Mouse (Mus musculus): Measurements from ENCODE around the gene Evc.

Gene Evc

DNA sequence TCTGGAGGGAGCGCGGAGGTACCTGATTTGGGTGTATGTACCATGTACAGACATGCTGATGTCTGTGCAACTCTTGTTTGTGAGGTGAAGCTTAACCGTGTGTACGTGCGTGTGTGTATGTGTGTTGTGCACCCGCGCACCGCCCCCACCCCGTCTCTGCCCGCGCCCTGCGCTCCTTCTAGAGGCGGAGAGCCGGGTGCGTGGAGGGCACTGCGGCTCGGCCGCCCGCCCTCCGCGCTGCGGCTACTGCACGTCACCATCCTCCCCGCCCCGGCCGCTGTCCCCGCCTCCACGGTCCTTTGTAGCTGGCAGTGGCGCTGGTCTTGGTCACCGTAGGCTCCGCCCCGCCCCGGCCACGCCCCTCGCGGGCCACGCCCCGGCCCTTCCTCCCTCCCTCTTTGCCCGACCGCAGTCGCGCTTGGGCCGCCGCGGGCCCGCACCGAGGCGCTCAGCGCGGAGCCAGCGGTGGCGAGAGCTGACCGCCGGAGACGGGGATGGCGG is 95.0 kb downstream of the Evc start, which contains the start of gene Crmp1:
TSS of gene Crmp1 (plus strand) at position 290 of the 501 bp plus-strand sequence.
- no peak for DNase-seq (ENCODE audit: low spot score in 2 of 2)

- no peak for DNase-seq (ENCODE audit: low spot score in 2 of 2)
These were observed 95.5 kb downstream of the Evc start for GRCm38 (mm10) chr5:37241224-37241623.

DNA sequence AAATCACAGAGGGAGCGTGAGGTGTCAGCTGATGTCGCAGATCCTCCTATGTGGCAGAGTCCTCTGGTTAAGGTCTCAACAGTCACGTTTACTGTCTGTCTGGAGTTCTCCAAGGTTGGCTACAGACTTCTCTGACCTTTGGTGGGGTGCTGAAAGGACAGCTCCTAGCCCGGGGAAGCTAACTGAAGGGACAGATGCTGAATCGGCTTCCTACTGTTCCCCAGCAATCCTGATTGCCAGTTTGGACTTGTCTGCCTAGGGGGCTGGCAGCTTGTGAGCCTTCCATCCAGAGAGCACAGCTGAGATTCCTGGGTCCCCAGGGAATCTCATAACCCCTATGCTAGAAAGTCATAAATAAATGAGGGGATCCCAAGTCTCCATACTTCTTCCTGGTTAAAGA is 96.1 kb downstream of the Evc start:
- DNase-seq (ENCODE audit: low spot score in 2 of 2), result no peak

All from urinary bladder, postnatal 36 days (tissue).